Mouse (Mus musculus): ENCODE measurements around the gene 1300017J02Rik.

The 1300017J02Rik gene

DNA sequence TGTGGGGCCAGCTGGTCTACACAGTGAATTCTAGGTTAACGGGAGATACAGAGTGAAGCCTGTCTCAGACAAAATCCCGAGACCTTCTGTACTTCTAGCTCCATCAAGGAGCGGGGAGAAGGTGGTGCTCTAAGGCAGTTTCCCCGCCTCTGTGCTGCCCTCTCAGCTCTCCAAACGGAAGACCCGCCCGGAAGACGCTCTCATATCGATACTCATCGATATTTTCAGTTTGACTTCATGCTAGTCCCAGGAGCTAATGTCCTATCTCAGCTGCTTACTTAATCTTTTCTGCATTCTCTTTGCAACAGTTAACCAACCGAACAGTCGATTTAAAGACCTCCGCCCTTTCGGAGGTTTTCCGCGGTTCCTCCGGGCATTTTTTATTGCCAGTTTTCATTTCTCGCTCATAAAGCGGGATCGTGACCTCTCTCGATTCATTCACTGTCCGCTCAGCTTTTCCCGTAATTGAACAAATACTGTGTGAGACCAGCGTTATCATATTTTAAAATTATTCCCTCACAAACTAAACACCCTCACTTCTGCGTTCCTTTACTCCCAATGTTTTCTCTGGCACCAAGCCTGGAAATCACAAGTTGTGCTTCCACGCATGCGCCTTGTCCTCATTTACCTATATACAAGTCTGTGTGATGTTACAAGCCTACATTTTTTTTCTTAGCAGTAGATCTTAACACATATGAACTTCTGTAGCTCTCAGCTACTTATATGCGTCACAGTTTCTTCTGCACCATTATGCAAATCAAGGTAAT is 92.0 kb downstream of the 1300017J02Rik start:
- peak; percentile 56 for DNase-seq (ENCODE audit: low read depth, low spot score)

DNA sequence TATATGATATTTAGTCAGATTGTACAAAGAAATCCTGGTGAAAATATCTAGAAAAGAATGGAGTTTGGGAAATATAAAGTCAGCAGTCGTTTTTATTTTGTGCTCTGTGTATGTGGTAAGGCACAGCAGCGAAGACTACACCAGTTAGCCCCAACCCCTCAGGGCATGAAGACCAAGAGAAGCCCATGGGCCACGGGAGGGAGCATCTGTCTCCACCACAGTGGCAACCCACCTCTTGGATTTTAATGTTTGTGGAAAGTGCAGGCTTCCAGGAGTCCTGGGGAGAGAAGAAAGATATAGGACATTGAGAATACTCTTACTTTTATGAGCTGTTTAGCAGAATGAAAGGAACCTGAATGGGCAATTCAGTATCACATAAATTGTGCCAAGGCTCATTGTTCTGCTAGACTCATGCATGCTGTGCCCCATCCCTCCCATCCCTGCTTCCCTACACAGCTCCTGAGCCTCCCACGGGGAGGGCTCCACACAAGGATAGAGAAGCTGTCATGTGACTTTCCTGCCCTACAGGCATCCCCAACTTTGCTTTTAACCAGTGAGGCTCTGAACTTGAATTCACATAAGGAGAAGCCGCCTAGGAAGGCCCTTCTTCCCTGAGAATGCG is 96.0 kb downstream of the 1300017J02Rik start:
- no peak for DNase-seq (ENCODE audit: low read depth, low spot score)

- peak; percentile 92 for DNase-seq (ENCODE audit: low read depth, low spot score)
Measured at GRCm38 (mm10) chr9:103207846-103208245, 97.0 kb downstream of the 1300017J02Rik start.

- DNase-seq (ENCODE audit: low read depth, low spot score), result no peak
Measured at GRCm38 (mm10) chr9:103205786-103206185, 99.1 kb downstream of the 1300017J02Rik start.

DNA sequence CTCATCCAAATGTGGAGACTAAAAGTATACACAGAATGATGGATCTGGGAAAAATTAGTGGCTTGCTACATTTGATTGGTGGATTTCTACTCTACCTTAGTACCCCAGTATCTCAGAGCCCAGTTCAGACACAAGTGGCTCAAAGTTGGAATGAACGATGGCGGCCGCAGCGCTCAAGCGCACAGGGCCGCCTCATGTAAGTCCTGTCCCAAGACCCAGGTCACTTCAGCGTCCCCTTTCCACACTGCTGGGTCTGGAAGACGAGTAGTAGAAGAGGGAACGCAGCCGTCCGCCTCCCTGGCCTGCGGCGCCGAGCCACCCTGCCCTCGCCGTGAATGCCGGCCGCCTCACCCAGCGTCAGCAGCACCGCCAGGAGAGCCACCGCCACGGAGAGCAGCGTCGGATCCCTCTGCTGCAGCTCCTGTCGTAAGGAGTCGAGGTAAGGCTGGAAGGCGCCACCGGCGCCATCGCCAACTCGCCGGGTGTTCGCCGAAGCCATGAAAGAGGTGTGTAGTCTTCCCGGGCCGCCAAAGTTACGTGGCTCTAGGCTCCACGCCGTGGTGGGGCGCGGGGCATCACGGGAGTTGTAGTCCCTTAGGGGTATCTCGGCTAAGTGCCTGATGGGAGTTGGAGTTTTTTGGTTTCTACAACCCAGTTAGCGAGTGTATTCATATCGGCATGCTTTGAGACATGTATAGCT is 103.2 kb downstream of the 1300017J02Rik start, which contains the start of gene Srprb:
Srprb (minus strand) TSS at position 577 of the 700 bp plus-strand sequence.
- DNase-seq (ENCODE audit: low read depth, low spot score), result peak; percentile 97

Measured in brain, adult 2 months (tissue).